Mouse (Mus musculus): ENCODE results near the gene Ogg1. TPM values are rescaled to one million over a fixed set of nuclear protein-coding genes. Genes with fewer than 3 reads are reported as not detected.

Gene Ogg1
- total RNA-seq, 4 experiments from 2014 or later: 4.8 to 6.6 (median 5.0) TPM

DNA sequence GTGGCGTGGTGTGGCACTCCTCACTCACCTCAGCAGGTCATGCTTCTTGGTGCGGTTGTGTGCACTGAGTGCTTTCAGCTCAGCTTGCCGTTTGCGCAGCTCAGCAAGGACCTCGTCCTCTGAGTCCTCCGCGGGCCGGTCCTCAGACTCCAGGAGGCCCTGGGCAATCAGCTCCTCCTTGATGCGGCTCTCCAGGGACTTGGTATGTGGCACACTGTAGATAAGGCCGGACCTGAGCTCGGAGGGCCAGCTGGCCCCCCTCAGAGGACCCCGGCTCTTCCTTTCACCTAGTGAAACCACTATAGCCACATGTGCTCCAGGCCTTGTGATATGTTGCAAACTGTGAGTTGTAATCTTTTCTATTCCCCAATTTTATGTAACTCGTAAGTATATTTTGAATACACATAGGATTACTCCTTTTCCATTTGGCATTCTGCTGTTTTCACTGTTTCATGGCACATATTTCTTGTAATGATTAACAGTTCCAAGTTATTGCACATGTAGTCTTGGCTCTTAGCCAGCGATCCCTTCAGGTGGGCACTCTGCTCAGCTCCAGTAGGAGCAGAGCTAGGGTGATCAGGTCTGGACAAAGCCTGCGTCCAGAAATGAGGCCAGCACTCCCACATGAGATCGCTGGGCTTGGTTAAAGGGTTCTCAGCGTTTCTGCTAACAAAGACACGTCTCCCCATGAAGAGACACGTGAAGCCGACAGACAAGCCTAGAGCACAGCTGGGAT lies 43.6 kb downstream of the Ogg1 start:
- DNase-seq (ENCODE audit: low spot score): no peak

DNA sequence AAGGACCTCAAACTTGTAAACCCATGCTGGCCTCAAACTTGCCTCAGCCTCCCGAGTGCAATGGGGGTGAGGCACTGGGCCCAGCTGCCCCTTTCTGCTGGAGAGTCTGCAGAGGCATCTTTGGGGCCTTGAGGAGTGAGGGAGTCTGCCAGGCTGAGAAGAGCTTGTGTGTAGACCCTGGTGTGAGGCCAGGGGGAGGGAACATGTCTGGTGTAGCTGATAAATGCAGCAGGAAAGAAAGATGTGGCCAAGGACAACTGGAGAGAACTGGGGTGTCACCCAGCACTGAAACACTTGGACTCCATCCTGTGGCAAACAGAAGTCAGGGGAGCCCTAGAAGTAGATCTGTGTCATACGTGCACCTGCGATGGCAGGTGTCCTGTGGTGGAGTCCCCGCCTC lies 46.7 kb downstream of the Ogg1 start:
- DNase-seq (ENCODE audit: low spot score): no peak

DNA sequence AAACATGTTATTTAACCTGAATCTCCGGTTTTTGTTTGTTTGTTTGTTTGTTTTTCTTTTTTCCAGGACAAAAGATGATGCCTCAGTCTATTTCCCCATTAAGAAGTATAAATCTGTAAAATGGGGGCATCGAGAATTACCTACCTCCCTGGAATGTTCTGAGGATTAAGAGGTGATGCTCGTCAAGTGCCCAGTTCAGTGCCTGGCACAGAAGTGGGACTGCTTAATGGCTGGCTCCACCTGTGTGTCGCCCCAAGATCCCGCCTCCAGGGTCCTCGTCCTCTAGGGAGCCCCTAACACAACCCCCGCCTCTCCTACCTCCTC lies 50.4 kb downstream of the Ogg1 start:
- DNase-seq (ENCODE audit: low spot score): no peak

DNA sequence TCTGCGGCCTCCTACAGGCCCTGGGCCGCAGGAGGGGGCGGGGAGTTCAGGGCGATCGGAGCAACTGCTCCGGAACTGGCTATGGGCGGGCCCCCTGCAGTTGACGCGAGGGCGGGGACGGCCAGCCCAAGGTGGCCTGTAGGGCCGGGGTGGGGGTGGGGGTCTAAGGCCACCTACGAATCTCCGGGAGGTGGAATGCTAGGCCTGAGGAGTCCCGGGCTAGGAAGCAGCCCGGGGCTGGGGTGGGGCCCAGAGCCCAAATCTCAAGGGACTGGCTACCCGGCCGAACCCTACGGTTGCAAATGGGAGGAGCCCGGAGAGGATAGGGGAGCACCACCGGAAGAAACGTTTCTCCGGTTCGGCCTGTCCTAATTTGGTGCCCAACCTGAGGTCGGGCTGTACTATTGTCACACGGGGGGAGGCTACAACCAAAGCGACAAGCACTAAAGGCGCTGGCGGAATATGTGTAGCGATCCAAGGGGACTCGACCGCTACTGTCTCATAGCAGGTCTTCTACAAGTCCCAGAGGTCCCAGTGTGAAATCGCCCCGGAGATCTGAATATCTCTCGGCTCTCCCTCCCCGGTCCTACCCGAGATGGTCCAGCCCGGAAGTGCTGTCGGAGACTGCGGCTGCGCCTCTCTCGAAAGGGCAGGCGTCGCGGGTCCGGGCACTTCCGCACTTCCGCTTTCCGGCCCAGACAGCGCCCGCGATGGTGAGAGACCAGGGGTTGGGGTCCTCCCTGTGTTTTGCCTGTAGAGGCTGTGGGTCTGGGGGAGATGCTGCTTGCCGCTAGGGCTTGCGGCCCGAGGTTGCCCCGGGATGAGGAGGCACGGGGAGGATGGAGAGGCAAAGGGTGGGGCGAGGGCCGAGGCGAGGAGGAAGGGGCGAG lies 51.0 kb downstream of the Ogg1 start, which contains the start of the genes Tada3 and Arpc4:
Gene Tada3 (minus strand): TSS at position 388 of the 890 bp plus-strand sequence.
Gene Arpc4 (plus strand): TSS at position 620 of the 890 bp plus-strand sequence.
- DNase-seq (ENCODE audit: low spot score): peak; percentile 90

DNA sequence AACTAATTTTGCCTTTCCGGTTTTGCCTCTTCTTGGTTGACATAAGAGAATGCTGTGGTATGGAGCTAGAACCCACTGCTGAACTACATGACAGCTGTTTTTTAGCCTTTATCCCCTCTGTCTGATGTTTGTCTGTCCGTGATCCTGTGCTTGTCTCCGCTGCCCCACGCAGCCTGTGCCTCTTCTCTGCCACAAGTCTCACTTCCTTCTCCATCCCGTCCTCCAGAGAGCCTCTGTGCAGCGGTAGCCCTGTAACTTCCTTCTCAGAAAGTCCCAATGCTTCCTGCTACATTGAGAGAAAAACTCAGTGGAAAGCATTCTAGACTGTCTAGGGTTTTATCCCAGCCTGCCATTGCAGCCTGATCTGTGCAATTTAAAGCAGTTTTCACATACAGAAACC lies 52.5 kb downstream of the Ogg1 start:
- no peak for DNase-seq (ENCODE audit: low spot score)

DNA sequence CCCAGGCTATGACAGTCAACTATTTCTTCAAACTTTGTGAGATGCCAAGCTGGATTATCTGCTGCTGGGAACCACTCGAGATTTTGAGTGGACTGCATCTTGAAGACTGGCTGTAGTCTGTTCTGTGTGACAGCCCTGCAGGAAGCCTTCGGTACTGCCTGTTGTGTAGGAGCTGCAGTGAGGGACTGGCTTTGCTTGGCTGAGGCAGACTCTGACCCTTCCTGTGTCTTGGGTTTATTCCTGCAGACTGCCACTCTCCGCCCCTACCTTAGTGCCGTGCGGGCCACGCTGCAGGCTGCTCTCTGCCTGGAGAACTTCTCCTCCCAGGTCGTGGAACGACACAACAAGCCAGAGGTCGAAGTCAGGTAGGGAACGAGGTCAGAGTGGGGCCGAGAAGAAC lies 53.7 kb downstream of the Ogg1 start:
- DNase-seq (ENCODE audit: low spot score): no peak

DNA sequence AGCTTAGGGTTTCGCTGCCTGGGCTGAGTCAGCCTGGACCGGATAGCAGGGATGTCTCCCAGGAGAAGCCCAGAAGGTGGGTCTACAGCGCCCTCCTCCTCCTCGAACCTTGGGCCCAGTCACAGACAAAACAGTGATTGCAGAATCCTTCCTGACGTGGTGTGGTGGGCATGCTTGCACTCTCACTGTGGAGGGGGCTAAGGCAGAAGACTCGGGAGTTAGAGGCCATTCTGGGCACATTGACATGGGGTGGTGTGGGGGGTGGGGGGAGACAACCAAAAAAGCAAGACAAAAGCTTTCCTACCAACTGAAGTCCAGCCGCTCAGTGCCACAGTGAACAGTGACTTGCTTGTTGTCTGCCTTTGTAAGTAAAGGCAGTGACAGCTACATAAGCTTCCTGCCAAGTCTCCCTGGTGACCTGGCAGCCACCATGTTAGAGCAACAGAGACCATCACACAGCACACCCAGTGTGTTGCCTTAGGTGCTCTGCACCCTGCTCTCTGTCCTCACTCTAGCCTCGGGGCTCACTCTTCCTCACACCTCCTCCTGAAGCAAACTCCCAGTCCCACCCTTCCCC lies 57.7 kb downstream of the Ogg1 start:
- DNase-seq (ENCODE audit: low spot score): no peak

Other genes starting within 250 kb of the Ogg1 start
- 10 to 100 TPM; 31.2 to 34.4 (median 33.0) TPM for gene Setd5, start 249.6 kb upstream of the Ogg1 start, total RNA-seq (2022)
- under 1 TPM; 0.29 to 0.59 (median 0.32) TPM for gene Lhfpl4, start 131.6 kb upstream of the Ogg1 start, total RNA-seq (2022)
- gene Mtmr14, start 89.1 kb upstream of the Ogg1 start, total RNA-seq (2022): 10 to 100 TPM; 15.1 to 18.3 (median 16.5) TPM
- gene Cpne9, start 44.7 kb upstream of the Ogg1 start, total RNA-seq (2022): under 1 TPM in 1 of 4 experiments, not detected in 3; 0.25 TPM
- 10 to 100 TPM; 13.2 to 16.0 (median 14.7) TPM for gene Brpf1, start 19.8 kb upstream of the Ogg1 start, total RNA-seq (2022)
- gene Camk1, start 17.0 kb downstream of the Ogg1 start, total RNA-seq (2022): 10 to 100 TPM; 60.0 to 79.3 (median 71.7) TPM
- 10 to 100 TPM; 20.7 to 23.8 (median 23.2) TPM for gene Tada3, start 50.9 kb downstream of the Ogg1 start, total RNA-seq (2022)
- 10 to 100 TPM; 58.5 to 72.8 (median 62.0) TPM for gene Arpc4, start 51.1 kb downstream of the Ogg1 start, total RNA-seq (2022)
- gene Ttll3, start 62.3 kb downstream of the Ogg1 start, total RNA-seq (2022): 1 to 10 TPM in 1 of 4 experiments, under 1 TPM in 3; 0.44 to 1.0 (median 0.76) TPM
- 10 to 100 TPM in 3 of 4 experiments, 1 to 10 TPM in 1; 8.2 to 11.7 (median 11.2) TPM for gene Rpusd3, start 92.4 kb downstream of the Ogg1 start, total RNA-seq (2022)
- 1 to 10 TPM; 3.1 to 5.7 (median 4.6) TPM for gene Cidec, start 108.8 kb downstream of the Ogg1 start, total RNA-seq (2022)
- gene Jagn1, start 115.6 kb downstream of the Ogg1 start, total RNA-seq (2022): 10 to 100 TPM; 21.0 to 21.4 (median 21.1) TPM
- gene Il17re, start 131.5 kb downstream of the Ogg1 start, total RNA-seq (2022): 1 to 10 TPM in 2 of 4 experiments, under 1 TPM in 2; 0.60 to 2.0 (median 1.1) TPM
- 1 to 10 TPM; 5.6 to 9.9 (median 7.5) TPM for gene Il17rc, start 144.5 kb downstream of the Ogg1 start, total RNA-seq (2022)
- gene Creld1, start 156.3 kb downstream of the Ogg1 start, total RNA-seq (2022): 10 to 100 TPM; 53.9 to 63.4 (median 59.2) TPM
- not detected for gene Prrt3, start 175.0 kb downstream of the Ogg1 start, total RNA-seq (2022)
- gene Emc3, start 204.7 kb downstream of the Ogg1 start, total RNA-seq (2022): 10 to 100 TPM; 56.4 to 60.9 (median 57.3) TPM
- under 1 TPM; 0.06 to 0.79 (median 0.18) TPM for gene Fancd2, start 204.7 kb downstream of the Ogg1 start, total RNA-seq (2022)

All from heart, adult 8-10 months (tissue).